Mouse (Mus musculus): Measurements from ENCODE around the gene Lztr1. TPM values are rescaled to one million over a fixed set of nuclear protein-coding genes. Genes with fewer than 3 reads are reported as not detected.

Gene Lztr1
- polyA plus RNA-seq, 1 experiment from 2014 or later: 118 TPM

DNA sequence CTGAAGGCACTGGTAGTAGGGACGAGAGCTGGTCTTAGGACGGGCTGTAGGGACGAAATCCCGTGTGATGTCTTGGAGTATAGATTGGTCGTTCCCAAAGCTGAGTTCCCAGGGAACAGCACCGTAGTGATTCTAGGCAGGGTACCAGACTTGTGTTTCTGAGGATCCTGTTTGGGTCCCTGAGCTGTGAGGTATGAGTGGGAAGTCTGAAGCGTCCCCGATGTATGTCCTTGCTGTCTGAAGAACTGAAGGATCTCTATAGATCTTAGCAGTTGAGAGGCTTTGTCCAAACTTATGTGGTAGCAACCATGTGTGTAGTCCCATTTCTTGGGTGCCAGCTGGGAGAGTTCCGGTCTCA is 731 bp downstream of the Lztr1 start:
- Histone ChIP-seq H3K4me3 (peak overlapping the region; percentile 70), H3K27ac (peak overlapping the region; percentile 91), H3K4me1 (peaks cover 11% of the 10 kb centered on the region), H3K9ac (peak overlapping the region; percentile 79), H3K9me3 (no peaks in the 10 kb centered on the region), H3K36me3 (peaks cover 30% of the 10 kb centered on the region), H3K27me3 (no peaks in the 10 kb centered on the region), H3K4me2 (replicated peaks) (peak overlapping the region; percentile 80)
- no peak; the same call in 1 of the 2 replicates for ATAC-seq (ENCODE audit: insufficient number of reproducible peaks, insufficient read depth, low FRiP score, low TSS enrichment)
- WGBS: 13% methylated on average over 9 of the region's 9 CpGs

DNA sequence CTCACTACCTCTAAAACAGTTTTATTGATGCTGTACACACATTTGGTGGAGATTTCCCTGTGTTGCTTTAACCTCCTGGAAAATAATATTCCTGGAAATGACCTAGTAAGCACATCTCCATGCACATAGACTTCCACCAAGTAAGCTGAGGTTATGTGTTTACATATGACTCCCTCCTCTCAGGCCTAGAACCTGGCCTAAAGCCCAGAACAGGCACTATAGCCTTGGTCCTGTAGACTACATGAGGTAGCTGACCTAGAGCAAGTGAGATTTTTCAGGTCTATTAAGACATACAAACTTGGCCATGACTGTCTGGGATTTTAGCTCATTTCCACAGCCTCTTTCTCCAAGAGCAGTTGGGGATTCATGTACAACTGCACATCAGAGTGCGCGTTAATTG is 1.7 kb downstream of the Lztr1 start:
- WGBS: 99% methylated on average over 2 of the region's 2 CpGs
- Histone ChIP-seq H3K27ac (no peak overlapping the region), H3K4me2 (replicated peaks) (peak overlapping the region; percentile 80; the same call in 1 of the 2 replicates), H3K4me3 (no peak overlapping the region), H3K9ac (no peak overlapping the region), H3K27me3 (no peaks in the 10 kb centered on the region), H3K9me3 (no peaks in the 10 kb centered on the region), H3K4me1 (peaks cover 11% of the 10 kb centered on the region), H3K36me3 (peaks cover 35% of the 10 kb centered on the region)
- ATAC-seq (ENCODE audit: insufficient number of reproducible peaks, insufficient read depth, low FRiP score, low TSS enrichment): no peak

DNA sequence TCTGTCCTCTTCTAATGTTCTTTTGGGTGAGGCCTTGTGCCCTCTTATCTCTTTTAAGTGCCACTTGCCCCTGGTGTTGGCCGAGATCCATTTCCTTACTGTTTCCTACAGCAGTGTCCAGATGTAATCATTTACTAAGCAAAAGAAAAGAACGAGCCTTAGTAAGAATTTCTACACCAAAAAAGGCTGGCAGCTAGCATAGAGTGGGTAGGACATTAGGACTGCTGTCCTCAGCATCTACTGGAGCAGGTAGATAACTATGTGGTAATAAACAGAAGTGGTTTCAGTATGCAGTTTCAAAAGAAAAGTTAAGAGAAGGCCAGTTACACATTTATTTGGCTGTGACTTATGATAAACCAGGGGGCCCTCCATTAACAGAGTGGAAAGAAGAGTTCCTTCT is 2.2 kb downstream of the Lztr1 start:
- no peak overlapping the region for H3K4me3 ChIP-seq
- peaks cover 11% of the 10 kb centered on the region for H3K4me1 ChIP-seq
- no peak overlapping the region for H3K4me2 ChIP-seq (replicated peaks)
- H3K36me3 ChIP-seq: peaks cover 41% of the 10 kb centered on the region
- no peak overlapping the region for H3K27ac ChIP-seq
- no peaks in the 10 kb centered on the region for H3K27me3 ChIP-seq
- ATAC-seq (ENCODE audit: insufficient number of reproducible peaks, insufficient read depth, low FRiP score, low TSS enrichment): no peak
- no peak overlapping the region for H3K9ac ChIP-seq
- 86% methylated on average over 2 of the region's 2 CpGs for WGBS
- H3K9me3 ChIP-seq: no peaks in the 10 kb centered on the region

DNA sequence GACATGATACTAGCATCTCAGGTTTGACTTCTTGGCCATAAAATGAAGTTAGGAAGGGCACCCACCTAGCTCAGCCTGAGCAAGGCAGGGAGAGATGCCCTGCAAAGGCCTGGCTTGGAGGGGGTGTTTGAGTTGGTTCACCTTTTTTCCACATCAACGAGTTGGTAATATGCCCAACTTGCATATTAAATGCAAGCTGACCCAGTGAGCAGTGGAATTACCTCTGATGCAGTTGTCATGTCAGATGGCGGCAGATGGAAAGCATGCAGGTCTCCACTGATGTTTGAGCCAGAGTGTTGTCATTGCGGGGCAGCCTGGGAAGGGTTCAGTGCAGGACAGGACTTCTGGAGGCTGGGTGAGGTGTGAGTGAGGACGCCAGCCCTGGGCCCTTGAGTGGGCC is 2.9 kb downstream of the Lztr1 start:
- Histone ChIP-seq H3K9ac (no peak overlapping the region), H3K4me3 (no peak overlapping the region), H3K36me3 (peaks cover 47% of the 10 kb centered on the region), H3K4me2 (replicated peaks) (no peak overlapping the region), H3K9me3 (no peaks in the 10 kb centered on the region), H3K4me1 (peaks cover 11% of the 10 kb centered on the region), H3K27me3 (no peaks in the 10 kb centered on the region), H3K27ac (no peak overlapping the region)
- 93% methylated on average over 4 of the region's 4 CpGs for WGBS
- ATAC-seq (ENCODE audit: insufficient number of reproducible peaks, insufficient read depth, low FRiP score, low TSS enrichment): no peak

DNA sequence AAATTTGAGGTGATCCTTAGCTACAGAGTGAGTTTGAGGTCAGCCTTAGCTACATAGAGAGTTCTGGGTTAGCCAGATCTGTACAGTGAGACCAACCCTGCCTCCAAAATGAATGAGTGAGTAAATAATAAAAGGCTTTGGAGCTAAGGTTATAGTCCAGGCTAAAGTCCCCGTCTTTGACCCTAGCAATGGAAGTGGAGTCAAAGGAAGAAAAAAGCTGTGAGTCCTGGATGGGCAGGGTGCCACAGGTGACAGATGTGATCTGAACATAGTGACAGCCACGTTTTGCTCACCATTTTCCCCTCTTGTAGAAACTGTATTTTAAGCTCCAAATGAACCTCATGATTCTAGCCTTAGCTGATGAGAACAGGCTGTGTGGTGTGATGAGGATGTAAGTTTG is 10.4 kb downstream of the Lztr1 start:
- Histone ChIP-seq H3K27me3 (no peaks in the 10 kb centered on the region), H3K27ac (no peak overlapping the region), H3K4me3 (no peak overlapping the region), H3K9me3 (no peaks in the 10 kb centered on the region), H3K4me1 (no peaks in the 10 kb centered on the region), H3K9ac (no peak overlapping the region), H3K4me2 (replicated peaks) (no peak overlapping the region), H3K36me3 (peaks cover 92% of the 10 kb centered on the region)
- WGBS: 88% methylated on average over 2 of the region's 2 CpGs
- ATAC-seq (ENCODE audit: insufficient number of reproducible peaks, insufficient read depth, low FRiP score, low TSS enrichment): no peak

DNA sequence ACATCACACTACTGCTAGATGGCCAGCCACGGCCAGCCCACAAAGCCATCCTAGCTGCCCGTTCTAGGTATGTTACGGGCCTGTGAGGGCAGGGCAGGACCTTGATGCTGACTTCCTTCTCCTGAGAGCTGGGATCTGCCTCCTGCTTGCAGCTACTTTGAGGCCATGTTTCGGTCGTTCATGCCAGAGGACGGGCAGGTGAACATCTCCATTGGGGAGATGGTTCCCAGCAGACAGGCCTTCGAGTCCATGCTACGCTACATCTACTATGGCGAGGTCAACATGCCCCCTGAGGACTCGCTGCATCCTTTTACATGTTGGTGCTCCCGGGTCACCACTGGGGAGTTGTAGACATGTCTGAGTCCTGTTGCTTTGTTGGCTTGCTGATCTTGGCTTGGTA is 15.7 kb downstream of the Lztr1 start:
- peaks cover 2% of the 10 kb centered on the region; the same call in 1 of the 2 replicates for H3K4me1 ChIP-seq
- no peak overlapping the region for H3K4me3 ChIP-seq
- no peak overlapping the region for H3K9ac ChIP-seq
- H3K27ac ChIP-seq: no peak overlapping the region
- WGBS: 91% methylated on average over 11 of the region's 11 CpGs
- no peaks in the 10 kb centered on the region for H3K27me3 ChIP-seq
- H3K9me3 ChIP-seq: no peaks in the 10 kb centered on the region
- no peak for ATAC-seq (ENCODE audit: insufficient number of reproducible peaks, insufficient read depth, low FRiP score, low TSS enrichment)
- peaks cover 96% of the 10 kb centered on the region for H3K36me3 ChIP-seq
- H3K4me2 ChIP-seq (replicated peaks): no peak overlapping the region

DNA sequence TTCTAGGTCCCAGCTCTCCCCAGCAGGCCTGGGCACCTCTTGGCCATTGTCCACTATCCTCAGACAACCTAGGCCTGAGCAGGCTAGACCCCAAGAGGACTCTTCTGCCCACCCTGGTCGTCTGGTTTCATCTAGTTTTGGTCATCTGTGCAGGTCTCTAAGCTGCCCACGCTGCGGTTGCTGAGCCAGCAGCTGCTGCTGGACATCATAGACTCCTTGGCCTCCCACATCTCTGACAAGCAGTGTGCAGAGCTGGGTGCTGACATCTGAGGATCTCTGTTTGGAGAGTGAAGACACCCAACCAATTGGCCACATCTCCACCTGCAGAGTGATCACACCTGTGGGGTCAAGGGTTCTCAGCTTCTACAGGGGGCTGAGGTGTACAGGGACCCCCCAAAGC is 17.0 kb downstream of the Lztr1 start:
- Histone ChIP-seq H3K9ac (no peak overlapping the region), H3K4me3 (no peak overlapping the region), H3K4me1 (peaks cover 13% of the 10 kb centered on the region), H3K4me2 (replicated peaks) (no peak overlapping the region), H3K36me3 (peaks cover 82% of the 10 kb centered on the region), H3K27ac (no peak overlapping the region), H3K9me3 (no peaks in the 10 kb centered on the region), H3K27me3 (no peaks in the 10 kb centered on the region)
- 79% methylated on average over 3 of the region's 3 CpGs for WGBS
- no peak for ATAC-seq (ENCODE audit: insufficient number of reproducible peaks, insufficient read depth, low FRiP score, low TSS enrichment)

DNA sequence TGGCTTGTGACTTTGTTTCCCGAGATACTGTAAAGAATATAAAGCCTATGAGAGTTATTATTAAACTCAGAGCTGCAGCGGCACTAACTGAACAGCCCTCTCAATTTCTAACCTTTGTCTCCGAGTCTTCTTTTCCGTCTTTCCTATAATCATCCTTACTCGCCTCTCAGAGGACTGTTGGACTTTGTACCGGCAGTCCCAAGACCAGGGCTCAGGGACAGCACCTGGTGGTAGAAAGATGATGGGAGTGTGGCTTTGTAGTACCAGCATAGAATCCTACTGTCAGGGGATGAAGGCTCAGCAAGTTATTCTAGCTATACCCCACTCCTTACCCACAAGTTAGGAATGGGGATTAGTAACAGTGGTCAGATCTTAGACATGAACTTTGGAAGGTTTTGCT is 17.7 kb downstream of the Lztr1 start:
- ATAC-seq (ENCODE audit: insufficient number of reproducible peaks, insufficient read depth, low FRiP score, low TSS enrichment): no peak
- no peak overlapping the region for H3K4me2 ChIP-seq (replicated peaks)
- 90% methylated on average over 6 of the region's 6 CpGs for WGBS

DNA sequence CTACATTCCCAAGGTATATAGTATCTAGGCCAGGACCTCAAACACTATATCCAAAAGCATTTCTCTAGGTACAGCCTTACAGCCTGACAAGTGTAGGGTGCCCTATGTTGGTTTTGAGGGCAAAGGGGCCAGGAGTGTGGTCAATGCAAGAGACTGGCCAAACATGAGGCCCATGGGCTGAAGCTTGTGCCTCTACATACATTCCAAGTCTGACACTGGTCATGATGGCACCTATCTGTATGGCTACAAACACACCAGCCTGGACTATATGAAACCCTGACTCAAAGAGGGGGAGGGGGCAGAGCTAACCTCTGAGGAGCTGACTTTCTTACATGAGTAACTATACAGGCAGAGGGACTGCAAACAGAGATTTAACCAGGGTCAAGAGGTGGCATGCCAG is 19.1 kb downstream of the Lztr1 start:
- H3K36me3 ChIP-seq: peaks cover 62% of the 10 kb centered on the region
- ATAC-seq (ENCODE audit: insufficient number of reproducible peaks, insufficient read depth, low FRiP score, low TSS enrichment): no peak

More for the DNA sequence above, 17.7 kb downstream of the Lztr1 start:
- Histone ChIP-seq H3K4me3 (no peak overlapping the region), H3K27ac (no peak overlapping the region), H3K36me3 (peaks cover 75% of the 10 kb centered on the region), H3K9ac (no peak overlapping the region), H3K9me3 (no peaks in the 10 kb centered on the region), H3K4me1 (peaks cover 13% of the 10 kb centered on the region), H3K27me3 (no peaks in the 10 kb centered on the region)

DNA sequence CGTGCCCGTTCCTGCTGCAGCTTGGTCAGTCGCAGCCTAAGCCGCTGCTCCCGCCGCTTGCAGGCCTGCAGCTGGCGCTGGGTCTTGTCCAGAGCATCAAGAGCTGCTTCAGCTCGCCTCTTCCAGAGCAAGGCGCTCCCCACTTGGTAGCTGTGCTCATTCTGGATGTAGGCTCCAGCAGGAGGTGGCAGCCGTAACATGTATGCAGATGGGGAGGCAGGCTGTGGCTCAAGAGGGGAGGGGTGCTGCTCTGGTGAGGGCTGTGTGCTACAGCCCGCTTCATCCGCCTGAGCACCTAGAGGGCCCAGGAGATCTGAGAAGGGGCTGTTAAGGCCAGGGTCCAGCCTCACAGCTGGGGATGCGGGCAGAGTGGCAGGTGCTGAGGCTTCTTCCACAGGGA is 19.8 kb downstream of the Lztr1 start:
- Histone ChIP-seq H3K9ac (no peak overlapping the region), H3K4me2 (replicated peaks) (no peak overlapping the region), H3K27ac (no peak overlapping the region), H3K9me3 (no peaks in the 10 kb centered on the region), H3K36me3 (peaks cover 55% of the 10 kb centered on the region), H3K4me1 (peaks cover 18% of the 10 kb centered on the region), H3K27me3 (no peaks in the 10 kb centered on the region), H3K4me3 (no peak overlapping the region)
- WGBS: 90% methylated on average over 13 of the region's 13 CpGs
- ATAC-seq (ENCODE audit: insufficient number of reproducible peaks, insufficient read depth, low FRiP score, low TSS enrichment): no peak

More for the DNA sequence above, 19.1 kb downstream of the Lztr1 start:
- no peak overlapping the region for H3K9ac ChIP-seq
- no peak overlapping the region for H3K4me3 ChIP-seq
- no peaks in the 10 kb centered on the region for H3K27me3 ChIP-seq
- no peaks in the 10 kb centered on the region for H3K9me3 ChIP-seq
- peaks cover 18% of the 10 kb centered on the region for H3K4me1 ChIP-seq
- no peak overlapping the region for H3K4me2 ChIP-seq (replicated peaks)
- no peak overlapping the region for H3K27ac ChIP-seq

DNA sequence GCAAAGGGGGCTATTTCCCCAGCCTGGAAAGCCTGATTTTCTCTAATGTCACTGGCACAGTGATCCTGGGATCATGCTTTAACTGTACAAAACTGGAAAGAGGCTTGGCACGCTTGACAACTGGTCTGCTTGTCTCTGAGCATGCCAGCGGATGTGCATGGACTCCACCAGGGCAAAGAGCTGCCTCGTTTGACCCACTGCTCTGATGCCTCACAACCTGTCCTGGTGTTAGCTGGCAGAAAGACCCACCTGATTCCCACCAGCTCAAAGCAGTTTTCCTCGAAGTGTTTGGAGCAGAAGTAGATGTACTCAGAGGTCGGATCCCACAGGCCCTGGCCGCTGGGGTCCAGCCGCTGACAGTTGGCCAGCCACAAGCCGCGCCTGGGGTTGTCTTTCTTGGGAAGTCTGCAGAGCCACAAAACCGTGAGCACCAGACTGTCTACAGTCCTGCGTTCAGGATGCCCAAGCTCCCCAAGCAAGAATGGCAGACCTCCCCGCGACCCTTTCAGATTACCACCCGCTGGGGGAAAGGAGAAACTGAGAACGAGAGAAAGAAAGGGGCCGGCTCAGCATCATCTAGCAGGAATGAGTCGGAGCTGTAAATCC is 21.6 kb downstream of the Lztr1 start:
- H3K27me3 ChIP-seq: no peaks in the 10 kb centered on the region
- H3K4me1 ChIP-seq: peaks cover 18% of the 10 kb centered on the region
- H3K27ac ChIP-seq: peak overlapping the region; percentile 96
- WGBS: 17% methylated on average over 17 of the region's 17 CpGs
- H3K4me2 ChIP-seq (replicated peaks): peak overlapping the region; percentile 88
- no peak for ATAC-seq (ENCODE audit: insufficient number of reproducible peaks, insufficient read depth, low FRiP score, low TSS enrichment)
- peak overlapping the region; percentile 84 for H3K9ac ChIP-seq
- H3K4me3 ChIP-seq: peak overlapping the region; percentile 68
- H3K36me3 ChIP-seq: peaks cover 40% of the 10 kb centered on the region
- H3K9me3 ChIP-seq: no peaks in the 10 kb centered on the region

DNA sequence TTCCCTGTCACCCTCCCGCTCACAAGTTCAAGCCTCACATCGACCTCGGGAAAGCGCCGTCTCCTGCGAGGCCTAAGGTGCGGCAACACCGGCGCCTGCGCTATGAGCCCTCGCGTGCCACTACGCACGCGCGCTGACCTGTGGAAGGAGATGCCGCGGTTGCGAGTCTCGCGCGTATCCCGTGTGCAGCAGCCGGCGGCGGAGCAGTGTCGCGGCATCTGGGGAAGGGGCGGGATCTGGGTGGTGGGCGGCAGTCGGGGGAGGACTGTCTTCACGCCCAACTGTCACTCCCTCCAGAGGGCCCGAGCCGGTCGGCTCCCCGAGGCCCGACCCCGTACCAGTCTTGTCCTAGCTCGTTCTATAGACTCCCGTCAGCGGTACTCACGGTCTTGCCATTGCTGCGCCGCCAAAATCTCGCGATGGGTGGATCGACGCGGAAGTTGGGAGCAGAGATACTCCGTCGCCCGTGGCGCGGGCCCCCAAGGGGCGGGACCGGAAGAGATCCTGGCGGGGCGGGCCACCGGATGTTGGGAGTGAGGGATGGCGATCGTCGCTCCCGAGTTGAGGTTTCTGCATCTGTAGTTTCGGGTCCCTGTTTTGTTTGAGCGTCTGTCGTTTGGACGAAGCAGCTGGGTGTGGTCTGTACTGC is 22.3 kb downstream of the Lztr1 start, which contains the start of gene Thap7:
Gene Thap7, minus strand, starts transcription at position 497 of the 649 bp plus-strand sequence.
- Histone ChIP-seq H3K9me3 (no peaks in the 10 kb centered on the region), H3K4me2 (replicated peaks) (peak within 1 kb of the TSS; percentile 88), H3K4me3 (peak within 1 kb of the TSS; percentile 68), H3K36me3 (peaks cover 33% of the 10 kb centered on the region), H3K4me1 (peaks cover 18% of the 10 kb centered on the region), H3K27me3 (no peaks in the 10 kb centered on the region), H3K27ac (peak within 1 kb of the TSS; percentile 96), H3K9ac (peak within 1 kb of the TSS; percentile 84)
- WGBS: under 1% methylated on average over 67 of the region's 67 CpGs
- ATAC-seq (ENCODE audit: insufficient number of reproducible peaks, insufficient read depth, low FRiP score, low TSS enrichment): peak; percentile 95

Measured in embryonic facial prominence, embryonic 12.5 days (tissue).